Mouse (Mus musculus): Measurements from ENCODE around the gene Tiprl.

GRCm38 (mm10) chr1:165284096-165284495, 47.3 kb upstream of the Tiprl start:
- no peak for TF ChIP-seq POLR2A (IDR thresholded peaks at IDR 0.05; ENCODE audit: borderline replicate concordance, extremely low read depth, insufficient read depth, insufficient read length, poor library complexity, severe bottlenecking)
- no peak for TF ChIP-seq CTCF (IDR thresholded peaks at IDR 0.05; ENCODE audit: borderline replicate concordance, extremely low read depth, insufficient read depth, insufficient read length)
